Mouse (Mus musculus) heart, postnatal 10 days (tissue): ENCODE data around the gene Slx4. TPM values are rescaled to one million over a fixed set of nuclear protein-coding genes. Genes with fewer than 3 reads are reported as not detected.
A peak's percentile ranks its signal among the peaks of the same experiment; 100 is the strongest.
"Not testable (repeated sequence)": the region's sequence is repeated elsewhere in the genome, so short reads cannot be mapped to it uniquely, and the experiment has no call there.

ENCODE experiments used
- DNase-seq, 2 experiments: peaks; one replicate each; pipeline ENCODE4 v3.0.0; 2021
- intact Hi-C: fragments of 180-260 bp; cut with DNase I; formaldehyde crosslinking; loops from one replicate; pipeline ENCODE4 v1.15.1; 2025
- total RNA-seq, 2 experiments: library from RNA; stranded (reverse); gene quantifications; 2 replicates each; pipeline ENCODE4 v1.2.3; 2021

The Slx4 gene
- 10 to 100 TPM; 11.0 to 14.4 TPM for total RNA-seq

DNA sequence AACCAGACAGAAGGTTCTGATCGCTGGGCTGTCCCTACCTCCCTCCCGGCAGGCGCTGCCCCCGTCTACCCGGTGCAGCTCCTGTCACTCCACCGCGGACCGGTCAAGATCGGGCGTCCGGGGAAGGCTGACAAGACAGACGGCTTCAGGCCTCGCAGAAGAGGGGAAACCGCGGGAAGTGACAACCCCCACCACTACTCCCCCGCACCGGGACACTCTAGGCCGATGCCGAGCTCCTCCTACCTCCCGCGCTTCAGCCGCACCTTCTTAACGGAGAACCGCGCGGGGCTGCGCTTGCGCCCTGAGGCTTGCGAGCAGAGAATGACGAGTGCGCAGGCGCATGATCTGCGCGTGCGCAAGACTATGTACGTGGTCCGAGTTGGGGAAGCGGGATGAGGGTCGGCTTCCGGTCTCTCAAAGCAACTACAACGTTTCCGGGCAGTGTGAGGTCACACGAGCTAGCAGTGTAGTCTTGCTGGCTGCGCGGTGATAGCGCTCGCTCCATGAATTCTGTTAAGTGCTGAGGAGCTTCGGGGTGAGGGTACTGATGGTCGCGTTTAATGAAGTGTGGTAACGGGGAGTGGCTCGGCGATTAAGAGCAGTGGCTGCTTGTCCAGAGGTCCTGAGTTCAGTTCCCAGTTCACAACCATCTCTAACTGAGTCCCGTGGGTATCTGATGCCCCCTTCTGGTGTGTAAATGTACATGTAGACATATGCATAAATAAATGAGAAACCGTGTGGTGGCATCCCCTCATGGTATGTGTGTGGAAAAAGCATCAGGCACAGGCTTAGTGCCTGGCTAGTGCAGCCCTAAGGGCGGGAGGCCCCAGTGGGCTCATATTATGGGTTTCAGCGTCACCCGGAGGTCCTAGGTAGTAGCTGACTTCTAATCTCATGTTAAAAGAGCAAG is at the start of gene Slx4:
TSS of gene Slx4 (minus strand) at position 282 of the 910 bp plus-strand sequence.
- intact Hi-C loops = loop anchor here (5.0 kb wide), 2 partner anchors 96 to 156 kb away; partner anchors contain the start of genes 1700037C18Rik, Cluap1 and Zfp174
- peak; percentile 95 to 96 for DNase-seq

GRCm38 (mm10) chr16:4052601-4053000 is 49.0 kb upstream of the Slx4 start:
- DNase-seq = no peak
- intact Hi-C loops = no loop called here

GRCm38 (mm10) chr16:4045524-4045923 is 42.0 kb upstream of the Slx4 start:
- intact Hi-C loops = loop anchor here (5.0 kb wide), 1 partner anchor 203 kb away; no protein-coding TSS in a partner anchor
- no peak for DNase-seq

DNA sequence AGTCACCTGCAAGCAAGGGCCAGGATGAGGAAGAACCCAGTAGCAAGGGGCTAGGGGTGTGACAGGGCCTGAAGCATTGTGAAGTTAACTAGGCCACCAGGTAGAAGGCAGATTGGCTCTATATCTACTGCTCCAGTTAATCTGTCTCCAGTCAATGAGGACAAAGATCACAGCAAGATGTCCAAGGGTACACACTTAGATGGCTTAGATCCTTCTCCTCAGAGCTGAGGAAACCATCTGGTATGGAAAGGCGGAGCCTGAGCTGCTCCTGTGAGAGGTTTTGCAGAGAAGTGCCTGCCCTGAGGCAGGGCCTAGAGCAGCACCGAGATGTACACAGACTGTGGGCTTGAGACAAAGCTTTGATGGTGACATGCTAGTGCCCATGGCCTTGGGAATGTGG is 40.5 kb upstream of the Slx4 start:
- intact Hi-C loops = no loop called here
- no peak for DNase-seq

GRCm38 (mm10) chr16:4041646-4042045 is 38.1 kb upstream of the Slx4 start:
- intact Hi-C loops = no loop called here
- DNase-seq = no peak

DNA sequence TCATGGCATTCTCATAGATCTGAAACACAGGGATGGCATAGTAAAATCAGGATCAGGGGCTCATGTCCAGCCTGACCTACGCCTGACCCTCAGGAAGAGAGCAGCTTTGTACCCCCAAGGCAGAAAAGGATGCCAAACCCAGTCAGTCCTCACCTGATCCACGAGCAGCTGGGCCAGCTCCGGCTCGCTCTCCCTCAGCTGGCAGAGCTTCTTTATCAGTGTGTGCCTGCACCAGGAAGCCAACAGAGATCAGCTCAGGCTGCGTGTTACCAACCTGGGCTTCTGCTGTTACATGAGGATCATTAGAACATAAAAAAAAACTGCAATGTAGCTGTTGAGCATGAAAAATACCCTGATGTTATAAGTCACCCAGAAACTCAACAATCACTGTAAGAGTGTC is 36.6 kb upstream of the Slx4 start:
- intact Hi-C loops = no loop called here
- no peak for DNase-seq

- intact Hi-C loops = no loop called here
- no peak for DNase-seq
These were observed 34.1 kb upstream of the Slx4 start for GRCm38 (mm10) chr16:4037690-4038089.

DNA sequence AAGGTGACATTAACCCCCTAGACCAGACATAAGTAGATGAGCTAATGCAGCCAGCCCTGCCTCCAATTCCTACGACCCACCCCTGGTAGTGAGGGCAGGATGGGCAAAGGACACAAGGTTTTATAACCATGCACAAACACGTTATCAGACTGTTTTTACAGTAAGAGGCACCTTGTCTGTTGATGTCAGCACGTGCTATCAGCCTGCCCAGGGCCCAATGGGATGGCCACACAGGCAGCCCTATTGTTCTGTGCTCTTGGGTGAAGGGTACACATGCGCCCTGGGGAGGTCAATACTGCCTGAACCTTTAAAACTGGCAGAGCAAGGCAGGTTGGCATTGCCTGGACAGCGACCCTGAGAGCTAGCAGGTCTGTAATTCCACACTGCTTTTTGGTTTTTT is 33.2 kb upstream of the Slx4 start, which contains the start of gene Dnase1:
TSS of gene Dnase1 (plus strand) at position 136 of the 400 bp plus-strand sequence.
- intact Hi-C loops = no loop called here
- no peak for DNase-seq

GRCm38 (mm10) chr16:4035575-4035974 is 32.0 kb upstream of the Slx4 start:
- intact Hi-C loops = no loop called here
- DNase-seq = no peak

DNA sequence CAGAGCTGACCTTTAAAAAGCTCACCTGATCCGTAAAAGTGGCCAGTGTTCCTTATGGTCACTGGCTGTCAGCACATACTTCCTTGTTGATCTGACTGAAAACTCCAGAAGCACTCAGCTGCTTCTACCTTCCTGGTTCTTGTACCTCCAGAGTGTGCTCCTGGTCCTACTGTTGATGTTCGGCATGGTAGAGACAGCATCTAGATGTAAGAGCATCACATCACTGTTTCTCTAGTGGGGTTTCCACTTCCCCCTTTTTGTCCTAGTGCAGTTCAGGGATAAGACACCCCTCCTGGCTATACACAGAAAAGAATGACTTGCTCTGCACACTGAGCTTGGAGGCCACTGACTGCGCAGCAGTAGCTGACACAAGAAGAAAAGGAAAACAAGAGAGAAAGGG is 30.9 kb upstream of the Slx4 start:
- DNase-seq = no peak
- intact Hi-C loops = no loop called here

- DNase-seq = no peak
- intact Hi-C loops = no loop called here
These were observed 30.4 kb upstream of the Slx4 start for GRCm38 (mm10) chr16:4033971-4034370.

GRCm38 (mm10) chr16:4032341-4032748 is 28.8 kb upstream of the Slx4 start:
- DNase-seq = no peak
- intact Hi-C loops = no loop called here

DNA sequence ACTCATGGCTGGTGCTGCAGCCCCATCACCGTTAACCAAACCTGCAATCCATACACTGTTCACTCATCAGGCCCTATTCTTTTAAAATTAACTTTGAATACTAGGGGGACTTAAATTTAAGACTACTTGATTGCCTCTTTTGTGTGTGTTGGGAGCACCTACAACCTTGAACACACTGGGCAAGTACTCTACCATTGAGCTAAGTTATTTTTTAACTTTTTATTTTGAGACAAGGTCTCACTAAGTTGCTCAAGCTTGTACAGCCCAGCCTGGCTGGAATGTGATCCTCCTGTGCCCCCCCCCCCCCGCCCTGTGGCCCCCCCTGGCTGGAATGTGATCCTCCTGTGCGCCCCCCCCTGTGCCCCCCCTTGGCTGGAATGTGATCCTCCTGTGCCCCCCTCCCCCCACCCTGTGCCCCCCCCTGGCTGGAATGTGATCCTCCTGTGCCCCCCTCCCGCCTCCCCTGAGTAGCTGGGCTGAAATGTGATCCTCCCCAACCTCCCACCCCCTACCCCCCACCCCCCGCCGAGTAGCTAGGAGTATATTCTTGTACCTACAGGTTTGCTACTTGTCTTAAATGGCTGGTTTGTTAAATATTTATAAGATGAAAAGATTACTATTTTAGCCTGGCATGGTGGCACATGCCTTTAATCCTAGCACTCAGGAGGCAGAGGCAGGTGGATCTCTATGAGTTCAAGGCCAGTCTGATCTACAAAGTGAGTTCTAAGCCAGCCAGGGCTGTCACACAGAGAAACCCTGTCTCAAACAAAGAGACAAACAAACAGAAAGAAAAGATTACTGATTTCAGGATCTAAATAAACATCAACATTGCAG is 28.1 kb upstream of the Slx4 start:
- intact Hi-C loops = no loop called here
- no peak for DNase-seq

GRCm38 (mm10) chr16:4030501-4030900 is 26.9 kb upstream of the Slx4 start:
- intact Hi-C loops = no loop called here
- no peak for DNase-seq

DNA sequence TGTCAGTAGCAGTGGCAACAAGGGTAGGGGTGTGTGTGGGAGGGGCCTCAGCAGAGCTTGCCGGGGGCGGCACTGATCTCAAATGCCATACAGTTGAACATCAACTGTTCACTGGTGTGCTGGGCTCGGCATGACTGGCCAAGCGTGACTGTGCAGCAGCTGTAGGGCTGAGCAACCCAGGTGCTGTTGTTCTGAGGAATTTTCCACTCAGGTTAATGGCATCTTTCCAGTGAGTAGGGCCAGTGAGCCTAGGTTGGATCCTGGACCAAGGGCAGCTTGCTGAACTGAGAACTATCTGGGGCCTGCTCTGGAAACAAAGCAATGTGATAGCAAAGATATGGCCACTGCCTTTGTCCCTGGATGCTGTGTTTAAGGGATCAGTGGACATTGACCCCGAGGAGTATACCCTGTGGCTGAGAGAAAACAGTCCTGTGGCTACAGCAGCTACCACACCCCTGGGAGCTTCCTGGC is 25.8 kb upstream of the Slx4 start:
- DNase-seq = no peak
- intact Hi-C loops = no loop called here

- intact Hi-C loops = no loop called here
These were observed 23.6 kb upstream of the Slx4 start for GRCm38 (mm10) chr16:4027211-4027610.

DNA sequence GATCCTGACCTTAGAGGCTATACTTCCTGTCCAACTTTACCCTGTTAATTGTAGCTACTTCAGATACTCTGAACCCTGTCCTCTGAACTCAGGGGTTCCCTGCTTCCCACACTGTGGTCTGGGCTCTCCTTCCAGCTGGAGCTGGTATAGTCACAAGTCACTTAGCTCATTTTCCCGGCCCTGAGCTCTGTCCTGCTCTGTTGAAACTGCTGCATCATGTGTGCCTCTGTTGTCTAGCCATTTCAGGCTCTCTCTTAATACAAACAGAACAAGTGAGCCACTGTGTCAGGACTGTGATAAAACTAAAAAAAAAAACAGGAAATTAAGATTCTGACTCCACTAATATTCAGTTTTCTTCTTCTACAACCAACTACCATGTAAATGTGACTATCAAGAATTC is 23.1 kb upstream of the Slx4 start:
- no peak for DNase-seq
- intact Hi-C loops = no loop called here

More at GRCm38 (mm10) chr16:4027211-4027610, 23.6 kb upstream of the Slx4 start:
- DNase-seq = no peak

DNA sequence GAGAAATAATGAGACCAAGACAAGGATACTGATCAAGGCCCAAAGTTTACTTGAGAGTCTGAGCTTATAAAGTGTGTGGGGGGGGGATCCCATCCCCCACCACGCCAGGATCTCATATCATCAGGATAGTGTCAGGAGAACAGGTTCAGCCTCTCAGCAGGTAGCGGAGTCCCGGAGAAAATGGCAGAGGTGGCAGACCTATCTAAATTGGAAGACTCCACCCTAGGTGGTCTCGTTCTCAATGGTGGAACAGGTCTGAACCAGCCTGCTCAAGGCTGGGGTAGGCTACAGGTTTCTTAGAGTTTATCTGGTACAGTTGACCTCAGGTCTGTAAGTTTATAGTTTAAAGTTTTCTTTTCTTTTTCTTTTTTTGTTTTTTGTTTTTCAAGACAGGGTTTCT is 19.1 kb upstream of the Slx4 start:
- intact Hi-C loops = no loop called here
- DNase-seq = no peak

DNA sequence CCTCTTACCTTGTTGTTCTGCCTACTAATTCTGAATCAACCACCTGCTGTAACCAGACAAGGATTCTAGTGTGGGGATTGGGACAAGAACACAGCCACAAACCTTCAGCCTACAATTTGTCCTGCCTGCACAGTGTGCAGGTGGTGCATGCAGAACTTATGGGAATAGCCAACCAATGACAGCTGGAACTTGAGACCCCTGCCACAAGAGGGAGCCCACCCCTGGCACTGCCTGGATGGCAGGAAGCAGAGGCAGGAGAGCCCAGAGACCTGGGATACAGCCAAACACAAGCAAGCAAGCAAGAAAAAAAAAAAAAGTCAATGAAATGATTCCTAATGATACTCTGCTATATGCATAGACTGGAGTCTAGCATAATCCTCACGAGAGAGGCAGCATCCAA is 17.7 kb upstream of the Slx4 start:
- no peak for DNase-seq
- intact Hi-C loops = no loop called here

- DNase-seq, intact Hi-C loops: not testable (repeated sequence)
These were observed 13.9 kb upstream of the Slx4 start for GRCm38 (mm10) chr16:4017466-4017865.

DNA sequence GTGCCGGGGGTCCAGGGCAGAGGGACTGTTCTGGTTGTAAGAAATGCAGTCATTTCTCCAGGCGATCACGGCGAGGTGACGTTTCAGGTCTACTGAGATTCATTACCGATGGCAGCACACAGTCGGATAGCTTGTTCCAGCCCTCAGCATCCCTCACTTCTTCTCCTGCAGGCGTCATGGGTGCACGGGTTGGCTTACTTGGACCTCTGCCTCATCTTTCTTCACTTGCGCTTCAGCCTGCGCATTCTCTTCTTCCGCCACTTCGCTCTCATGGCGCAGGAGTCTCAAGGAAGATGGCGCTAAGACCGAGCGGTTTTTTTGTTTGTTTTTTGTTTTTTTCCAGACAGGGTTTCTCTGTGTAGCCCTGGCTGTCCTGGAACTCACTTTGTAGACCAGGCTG is 13.2 kb upstream of the Slx4 start:
- DNase-seq, intact Hi-C loops: not testable (repeated sequence)
